Mouse (Mus musculus): Measurements from ENCODE around the gene Ncoa7.
"Not testable (repeated sequence)": the region's sequence is repeated elsewhere in the genome, so short reads cannot be mapped to it uniquely, and the experiment has no call there.

Ncoa7 gene

GRCm38 (mm10) chr10:30789521-30789920 is 13.6 kb downstream of the Ncoa7 start:
- in situ Hi-C loops (cut with MboI, MseI), result loop anchor here in 1 of 2 experiments (5.0 kb wide), 1 partner anchor 72 kb away; no protein-coding TSS in a partner anchor

GRCm38 (mm10) chr10:30788340-30788721 is 14.8 kb downstream of the Ncoa7 start:
- in situ Hi-C loops (cut with MboI, MseI), result loop anchor here in 1 of 2 experiments (5.0 kb wide), 1 partner anchor 71 kb away; no protein-coding TSS in a partner anchor

GRCm38 (mm10) chr10:30787684-30788339 is 15.3 kb downstream of the Ncoa7 start:
- in situ Hi-C loops (cut with MboI, MseI), result loop anchor here in 1 of 2 experiments (5.0 kb wide), 1 partner anchor 71 kb away; no protein-coding TSS in a partner anchor

GRCm38 (mm10) chr10:30786103-30786754 is 16.9 kb downstream of the Ncoa7 start:
- in situ Hi-C loops (cut with MboI, MseI), result loop anchor here in 1 of 2 experiments (5.0 kb wide), 1 partner anchor 69 kb away; no protein-coding TSS in a partner anchor

GRCm38 (mm10) chr10:30780921-30781320 is 22.2 kb downstream of the Ncoa7 start:
- in situ Hi-C loops (cut with MboI, MseI), result not testable (repeated sequence)

GRCm38 (mm10) chr10:30778240-30778639 is 24.9 kb downstream of the Ncoa7 start:
- in situ Hi-C loops (cut with MboI, MseI), result no loop called here

- in situ Hi-C loops (cut with MboI, MseI), result no loop called here
These were observed 27.1 kb downstream of the Ncoa7 start for GRCm38 (mm10) chr10:30775987-30776386.

- in situ Hi-C loops (cut with MboI, MseI), result no loop called here
These were observed 27.6 kb downstream of the Ncoa7 start for GRCm38 (mm10) chr10:30775568-30775967.

GRCm38 (mm10) chr10:30774396-30774795 is 28.7 kb downstream of the Ncoa7 start:
- in situ Hi-C loops (cut with MboI, MseI), result no loop called here

- in situ Hi-C loops (cut with MboI, MseI), result no loop called here
These were observed 29.9 kb downstream of the Ncoa7 start for GRCm38 (mm10) chr10:30773181-30773580.

- in situ Hi-C loops (cut with MboI, MseI), result no loop called here
These were observed 31.5 kb downstream of the Ncoa7 start for GRCm38 (mm10) chr10:30771417-30772158.

GRCm38 (mm10) chr10:30768820-30769219 is 34.3 kb downstream of the Ncoa7 start:
- in situ Hi-C loops (cut with MboI, MseI), result no loop called here

- in situ Hi-C loops (cut with MboI, MseI), result no loop called here
These were observed 34.9 kb downstream of the Ncoa7 start for GRCm38 (mm10) chr10:30768250-30768649.

GRCm38 (mm10) chr10:30763179-30763770 is 39.9 kb downstream of the Ncoa7 start:
- in situ Hi-C loops (cut with MboI, MseI), result no loop called here

- in situ Hi-C loops (cut with MboI, MseI), result no loop called here
These were observed 40.7 kb downstream of the Ncoa7 start for GRCm38 (mm10) chr10:30762284-30762964.

GRCm38 (mm10) chr10:30759360-30760147 is 43.6 kb downstream of the Ncoa7 start:
- in situ Hi-C loops (cut with MboI, MseI), result no loop called here

GRCm38 (mm10) chr10:30756064-30756463 is 47.1 kb downstream of the Ncoa7 start:
- in situ Hi-C loops (cut with MboI, MseI), result no loop called here

- in situ Hi-C loops (cut with MboI, MseI), result no loop called here
These were observed 48.2 kb downstream of the Ncoa7 start for GRCm38 (mm10) chr10:30754825-30755457.

- in situ Hi-C loops (cut with MboI, MseI), result no loop called here
These were observed 49.0 kb downstream of the Ncoa7 start for GRCm38 (mm10) chr10:30754082-30754481.

- in situ Hi-C loops (cut with MboI, MseI), result no loop called here
These were observed 50.6 kb downstream of the Ncoa7 start for GRCm38 (mm10) chr10:30752485-30752884.

All from T-helper 17 cell (primary cell).